Comparison of ENCODE assay signal across 11 mouse cellular contexts in genomic region chr5:30717991-30718703, GRCm38 (mm10). TPM values are rescaled to one million over a fixed set of nuclear protein-coding genes. Genes with fewer than 3 reads are reported as not detected.
DNase-seq lines count a peak whose midpoint lies in the region; ATAC-seq lines count a peak whose summit lies in the region.
"Had no signal": no experiment of that assay in that cellular context is flagged by ENCODE, and none has a peak within 500 bp of the region (broad histone marks: within the 10 kb centered on the region; RNA-seq: fewer than 3 reads in every experiment).

No protein-coding gene starts in this region.

- WGBS in forebrain, embryonic 15.5 days = 21% methylated on average over 10 of the region's 10 CpGs
- whole genome bisulfite sequencing in midbrain, embryonic 11.5 days = 38% methylated on average over 10 of the region's 10 CpGs

- peak overlapping the region; percentile 73 for H3K27ac ChIP-seq in forebrain, embryonic 15.5 days (replicated peaks)
- H3K27ac ChIP-seq in midbrain, embryonic 11.5 days (ENCODE audit: low read depth, low read length) = peak overlapping the region; percentile 88
- H3K27ac ChIP-seq: heart, embryonic 15.5 days; liver, embryonic 15.5 days had no signal

- peak; percentile 36 for ATAC-seq in forebrain, embryonic 15.5 days (replicated peaks)
- peak; percentile 63 for ATAC-seq in midbrain, embryonic 11.5 days (ENCODE audit: low FRiP score)

- no peak overlapping the region for H3K4me3 ChIP-seq in forebrain, embryonic 15.5 days
- peak overlapping the region; percentile 0; the same call in 1 of the 2 replicates for H3K4me3 ChIP-seq in midbrain, embryonic 11.5 days (ENCODE audit: low read depth, low read length)
- H3K4me3 ChIP-seq: heart, embryonic 15.5 days; liver, embryonic 15.5 days had no signal

- peak overlapping the region; percentile 15 for H3K4me2 ChIP-seq in forebrain, embryonic 15.5 days (replicated peaks)
- peak overlapping the region; percentile 30 for H3K4me2 ChIP-seq in midbrain, embryonic 11.5 days
- H3K4me2 ChIP-seq: heart, embryonic 15.5 days; liver, embryonic 15.5 days had no signal

- peaks cover 11% of the 10 kb centered on the region; the same call in 1 of the 2 replicates for H3K36me3 ChIP-seq in forebrain, embryonic 15.5 days
- peaks cover 2% of the 10 kb centered on the region; the same call in 1 of the 2 replicates for H3K36me3 ChIP-seq in midbrain, embryonic 11.5 days (ENCODE audit: control insufficient read depth, insufficient read depth, low read length)
- H3K36me3 ChIP-seq: heart, embryonic 15.5 days; liver, embryonic 15.5 days had no signal

- peak overlapping the region; percentile 14; the same call in 1 of the 2 replicates for H3K9ac ChIP-seq in forebrain, embryonic 15.5 days (replicated peaks)
- peak overlapping the region; percentile 66 for H3K9ac ChIP-seq in midbrain, embryonic 11.5 days (ENCODE audit: low read length)
- H3K9ac ChIP-seq: heart, embryonic 15.5 days; liver, embryonic 15.5 days had no signal

- H3K27me3 ChIP-seq in forebrain, embryonic 15.5 days = no peaks in the 10 kb centered on the region
- no peaks in the 10 kb centered on the region for H3K27me3 ChIP-seq in midbrain, embryonic 11.5 days (ENCODE audit: control insufficient read depth, insufficient read depth, low read length)

- no peaks in the 10 kb centered on the region for H3K9me3 ChIP-seq in forebrain, embryonic 15.5 days
- H3K9me3 ChIP-seq in midbrain, embryonic 11.5 days (ENCODE audit: control insufficient read depth, low read length) = no peaks in the 10 kb centered on the region
- H3K9me3 ChIP-seq: heart, embryonic 15.5 days; liver, embryonic 15.5 days had no signal

- DNase-seq in right cerebral cortex, adult 2 months (ENCODE audit: low spot score in 2 of 2) = peak; percentile 16 to 34
- DNase-seq in right cerebral cortex, adult 18-20 months = no peak
- DNase-seq in midbrain, embryonic 11.5 days (ENCODE audit: low spot score, missing footprints) = peak; percentile 93
- DNase-seq in retina, postnatal 1 day = peak; percentile 59
- DNase-seq in frontal cortex, postnatal 14 days (ENCODE audit: low spot score in 2 of 2) = no peak
- no peak for DNase-seq in spleen, adult 18-20 months
- DNase-seq in thymus, postnatal 36 days = no peak
- DNase-seq: kidney, adult 2 months had no signal

- H3K4me1 ChIP-seq in forebrain, embryonic 15.5 days = peaks cover 53% of the 10 kb centered on the region
- H3K4me1 ChIP-seq in midbrain, embryonic 11.5 days (ENCODE audit: control insufficient read depth, insufficient read depth, low read length) = peaks cover 29% of the 10 kb centered on the region

RNA-seq across cellular contexts. Expression of gene Dpysl5, which starts 6.8 kb away (rescaled TPM):
- 216 and 226 TPM in 2 replicates for polyA plus RNA-seq in forebrain, embryonic 15.5 days (2015; fragmentation: Nextera tagmentation; extraction: Ambion mirVana)
- 81.4 and 89.1 TPM in 2 replicates for polyA plus RNA-seq in midbrain, embryonic 11.5 days (2014; fragmentation: Nextera tagmentation; extraction: Ambion mirVana)

RNA-seq across cellular contexts. Expression of gene Cenpa, which starts 51.6 kb away (rescaled TPM):
- 128 and 151 TPM in 2 replicates for polyA plus RNA-seq in forebrain, embryonic 15.5 days (2015; fragmentation: Nextera tagmentation; extraction: Ambion mirVana)
- polyA plus RNA-seq in midbrain, embryonic 11.5 days (2014; fragmentation: Nextera tagmentation; extraction: Ambion mirVana) = 398 and 399 TPM in 2 replicates

Comparison
In these comparisons a context has a peak if more than half of its experiments do, and no peak if none do; other contexts are left out.
1. DNase-seq: peak in right cerebral cortex, adult 2 months (2 of 2), midbrain, embryonic 11.5 days (single experiment) and retina, postnatal 1 day (single experiment); none in right cerebral cortex, adult 18-20 months (single experiment), frontal cortex, postnatal 14 days (0 of 2), spleen, adult 18-20 months (0 of 2) and thymus, postnatal 36 days (0 of 2).